Mouse (Mus musculus) layer of hippocampus, adult 11-12 months (tissue): ENCODE measurements around the gene Gm128.
"Not testable (repeated sequence)": the region's sequence is repeated elsewhere in the genome, so short reads cannot be mapped to it uniquely, and the experiment has no call there.

Experiments used
- DNase-seq: peaks from one replicate; pipeline ENCODE4 v3.0.0; 2022; ENCODE audit warnings: low spot score

Gm128 gene

GRCm38 (mm10) chr3:95230495-95231297 is 10.7 kb downstream of the Gm128 start:
- DNase-seq = no peak

GRCm38 (mm10) chr3:95229781-95230494 is 11.5 kb downstream of the Gm128 start:
- peak; percentile 65 for DNase-seq

- DNase-seq = peak; percentile 57
These were observed 12.3 kb downstream of the Gm128 start for GRCm38 (mm10) chr3:95228894-95229780.

- DNase-seq = peak; percentile 90
These were observed 13.1 kb downstream of the Gm128 start, which contains the start of gene Cdc42se1 for GRCm38 (mm10) chr3:95228148-95228893. Cdc42se1 (plus strand) TSS chr3:95228732.

- no peak for DNase-seq
These were observed 14.2 kb downstream of the Gm128 start for GRCm38 (mm10) chr3:95227214-95227613.

GRCm38 (mm10) chr3:95224295-95224694 is 17.1 kb downstream of the Gm128 start:
- no peak for DNase-seq

GRCm38 (mm10) chr3:95223041-95223440 is 18.4 kb downstream of the Gm128 start:
- DNase-seq = no peak

- DNase-seq = no peak
These were observed 22.8 kb downstream of the Gm128 start for GRCm38 (mm10) chr3:95218466-95219137.

GRCm38 (mm10) chr3:95217255-95218134 is 23.9 kb downstream of the Gm128 start, which contains the start of gene Gabpb2:
Gabpb2 (minus strand) TSS chr3:95217916.
- peak; percentile 91 for DNase-seq

- DNase-seq = no peak
These were observed 24.6 kb downstream of the Gm128 start for GRCm38 (mm10) chr3:95216655-95217254.

GRCm38 (mm10) chr3:95213609-95213975 is 27.8 kb downstream of the Gm128 start:
- DNase-seq = no peak

- DNase-seq = not testable (repeated sequence)
These were observed 28.3 kb downstream of the Gm128 start for GRCm38 (mm10) chr3:95212889-95213608.

- no peak for DNase-seq
These were observed 30.8 kb downstream of the Gm128 start for GRCm38 (mm10) chr3:95210585-95210984.

GRCm38 (mm10) chr3:95208286-95208685 is 33.1 kb downstream of the Gm128 start:
- DNase-seq = no peak

- DNase-seq = no peak
These were observed 37.5 kb downstream of the Gm128 start for GRCm38 (mm10) chr3:95203880-95204279.

GRCm38 (mm10) chr3:95200562-95200961 is 40.8 kb downstream of the Gm128 start:
- DNase-seq = no peak

GRCm38 (mm10) chr3:95200132-95200531 is 41.3 kb downstream of the Gm128 start:
- no peak for DNase-seq

- DNase-seq = no peak
These were observed 42.3 kb downstream of the Gm128 start for GRCm38 (mm10) chr3:95199101-95199500.

GRCm38 (mm10) chr3:95195772-95196171 is 45.6 kb downstream of the Gm128 start:
- DNase-seq = no peak
